Mouse (Mus musculus) liver, embryonic 13.5 days (tissue): ENCODE results near the gene Slc23a3. TPM values are rescaled to one million over a fixed set of nuclear protein-coding genes. Genes with fewer than 3 reads are reported as not detected.

ENCODE experiments used
- ATAC-seq: fragments of 200-750 bp; cut with Nextera tagmentation; 2 replicates; pipeline ENCODE4 v1.8.0; 2017; ENCODE audit warnings: low read depth, mild to moderate bottlenecking, moderate number of reproducible peaks, moderate library complexity
- DNase-seq: peaks from one replicate; pipeline ENCODE4 v3.0.0; 2022
- H3K27ac ChIP-seq: fragments of 300-500 bp; sonication (generic); 2 replicates; pipeline ENCODE4 v1.5.1; 2015; ENCODE audit warnings: moderate library complexity, mild to moderate bottlenecking, inconsistent platforms
- H3K27me3 ChIP-seq: fragments of 300-500 bp; sonication (generic); 2 replicates; pipeline ENCODE4 v1.6.1; 2015; ENCODE audit warnings: mild to moderate bottlenecking, inconsistent platforms
- H3K36me3 ChIP-seq: fragments of 300-500 bp; sonication (generic); 2 replicates; pipeline ENCODE4 v1.6.1; 2015; ENCODE audit warnings: mild to moderate bottlenecking, inconsistent platforms
- H3K4me1 ChIP-seq: fragments of 300-500 bp; sonication (generic); replicated peaks from 2 replicates; pipeline ENCODE4 v1.6.1; 2015; ENCODE audit warnings: inconsistent platforms
- H3K4me2 ChIP-seq: fragments of 300-500 bp; sonication (generic); 2 replicates; pipeline ENCODE4 v1.6.1; 2015; ENCODE audit warnings: inconsistent platforms, mild to moderate bottlenecking, moderate library complexity
- H3K4me3 ChIP-seq: fragments of 300-500 bp; sonication (generic); replicated peaks from 2 replicates; pipeline ENCODE4 v1.5.1; 2015; ENCODE audit warnings: mild to moderate bottlenecking, inconsistent platforms
- H3K9ac ChIP-seq: fragments of 300-500 bp; sonication (generic); 2 replicates; pipeline ENCODE4 v1.6.1; 2015; ENCODE audit warnings: mild to moderate bottlenecking, inconsistent platforms
- H3K9me3 ChIP-seq: fragments of 300-500 bp; sonication (generic); replicated peaks from 2 replicates; pipeline ENCODE4 v1.6.1; 2016; ENCODE audit warnings: inconsistent platforms
- WGBS: fragments of 180-500 bp; shearing (Covaris S2); methylation state at CpG from one replicate; pipeline ENCODE4 v1.1.7; 2015; ENCODE audit not compliant: insufficient replicate concordance; 5-methylcytosine and 5-hydroxymethylcytosine counted together
- polyA plus RNA-seq: library from polyadenylated mRNA; unstranded; fragments of >200 nt; fragmentation: Nextera tagmentation; extraction: Ambion mirVana; gene quantifications from 2 replicates; pipeline ENCODE4 v1.2.1, GENCODE M21; 2015

Slc23a3 gene
- polyA plus RNA-seq, 1 experiment from 2014 or later = 0.85 TPM

GRCm38 (mm10) chr1:75136730-75137129 lies 3.0 kb upstream of the Slc23a3 start:
- H3K27ac ChIP-seq = peak overlapping the region; percentile 100

GRCm38 (mm10) chr1:75136293-75136692 lies 2.6 kb upstream of the Slc23a3 start:
- Histone ChIP-seq H3K27me3 (no peaks in the 10 kb centered on the region), H3K4me3 (peak overlapping the region; percentile 95), H3K9me3 (no peaks in the 10 kb centered on the region), H3K27ac (peak overlapping the region; percentile 100), H3K36me3 (peaks cover 54% of the 10 kb centered on the region), H3K4me1 (peaks cover 84% of the 10 kb centered on the region), H3K9ac (peak overlapping the region; percentile 99), H3K4me2 (peak overlapping the region; percentile 93)
- ATAC-seq (peak; percentile 73), DNase-seq (no peak)
- 28% methylated on average over 6 of the region's 6 CpGs for WGBS

More at GRCm38 (mm10) chr1:75136730-75137129, 3.0 kb upstream of the Slc23a3 start:
- peak overlapping the region; percentile 95 for H3K4me3 ChIP-seq
- WGBS = 12% methylated on average over 3 of the region's 3 CpGs
- DNase-seq = peak; percentile 72
- H3K27me3 ChIP-seq = no peaks in the 10 kb centered on the region
- H3K36me3 ChIP-seq = peaks cover 54% of the 10 kb centered on the region
- peak overlapping the region; percentile 93 for H3K4me2 ChIP-seq
- peaks cover 84% of the 10 kb centered on the region for H3K4me1 ChIP-seq
- H3K9ac ChIP-seq = peak overlapping the region; percentile 99
- H3K9me3 ChIP-seq = no peaks in the 10 kb centered on the region
- peak; percentile 89 for ATAC-seq

GRCm38 (mm10) chr1:75128641-75129040 lies 5.0 kb downstream of the Slc23a3 start:
- no peak overlapping the region for H3K9ac ChIP-seq
- ATAC-seq = no peak

GRCm38 (mm10) chr1:75125418-75125817 lies 8.3 kb downstream of the Slc23a3 start:
- H3K27me3 ChIP-seq = no peaks in the 10 kb centered on the region
- ATAC-seq = no peak
- no peaks in the 10 kb centered on the region for H3K36me3 ChIP-seq
- DNase-seq = no peak
- no peaks in the 10 kb centered on the region for H3K9me3 ChIP-seq
- H3K4me3 ChIP-seq = peak overlapping the region; percentile 66
- H3K4me1 ChIP-seq = peaks cover 23% of the 10 kb centered on the region
- H3K27ac ChIP-seq = peak overlapping the region; percentile 97
- H3K9ac ChIP-seq = peak overlapping the region; percentile 75
- H3K4me2 ChIP-seq = peak overlapping the region; percentile 74
- 27% methylated on average over 5 of the region's 5 CpGs for WGBS

More at GRCm38 (mm10) chr1:75128641-75129040, 5.0 kb downstream of the Slc23a3 start:
- Histone ChIP-seq H3K27ac (no peak overlapping the region), H3K4me3 (no peak overlapping the region), H3K4me1 (peaks cover 33% of the 10 kb centered on the region), H3K9me3 (no peaks in the 10 kb centered on the region), H3K36me3 (no peaks in the 10 kb centered on the region), H3K4me2 (no peak overlapping the region), H3K27me3 (no peaks in the 10 kb centered on the region)
- DNase-seq = no peak
- WGBS = 65% methylated on average over 3 of the region's 3 CpGs

GRCm38 (mm10) chr1:75124346-75125321 lies 9.1 kb downstream of the Slc23a3 start, which contains the start of gene Nhej1:
Nhej1 (minus strand) TSS chr1:75125200.
- Histone ChIP-seq H3K4me1 (peaks cover 23% of the 10 kb centered on the region), H3K27ac (peak within 1 kb of the TSS; percentile 97), H3K4me3 (peak within 1 kb of the TSS; percentile 66), H3K27me3 (no peaks in the 10 kb centered on the region), H3K9ac (peak within 1 kb of the TSS; percentile 75), H3K4me2 (peak within 1 kb of the TSS; percentile 74), H3K36me3 (no peaks in the 10 kb centered on the region), H3K9me3 (no peaks in the 10 kb centered on the region)
- peak; percentile 93 for ATAC-seq
- 2% methylated on average over 56 of the region's 56 CpGs for WGBS
- DNase-seq = peak; percentile 93

GRCm38 (mm10) chr1:75122211-75122610 lies 11.5 kb downstream of the Slc23a3 start:
- no peak for DNase-seq
- H3K4me1 ChIP-seq = peaks cover 23% of the 10 kb centered on the region
- H3K27ac ChIP-seq = no peak overlapping the region
- H3K36me3 ChIP-seq = no peaks in the 10 kb centered on the region
- no peak for ATAC-seq
- H3K27me3 ChIP-seq = no peaks in the 10 kb centered on the region
- WGBS = 53% methylated on average over 3 of the region's 3 CpGs
- H3K4me3 ChIP-seq = no peak overlapping the region
- H3K9me3 ChIP-seq = no peaks in the 10 kb centered on the region
- H3K4me2 ChIP-seq = no peak overlapping the region
- H3K9ac ChIP-seq = no peak overlapping the region

Other genes starting within 250 kb of the Slc23a3 start
- gene Fev, start 248.5 kb downstream of the Slc23a3 start, polyA plus RNA-seq = 0.06 and 0.07 TPM in 2 replicates
- gene Cryba2, start 240.7 kb downstream of the Slc23a3 start, polyA plus RNA-seq = not detected in 2 replicates
- not detected in 2 replicates for gene Cfap65, start 198.3 kb downstream of the Slc23a3 start, polyA plus RNA-seq
- 1.3 and 1.6 TPM in 2 replicates for gene Ihh, start 182.2 kb downstream of the Slc23a3 start, polyA plus RNA-seq
- 5.5 and 6.4 TPM in 2 replicates for gene Nhej1, start 8.7 kb downstream of the Slc23a3 start, polyA plus RNA-seq
- 45.7 and 46.9 TPM in 2 replicates for gene Cnppd1, start 8.8 kb upstream of the Slc23a3 start, polyA plus RNA-seq
- 47.3 and 50.5 TPM in 2 replicates for gene Retreg2, start 8.9 kb upstream of the Slc23a3 start, polyA plus RNA-seq
- gene Zfand2b, start 34.8 kb upstream of the Slc23a3 start, polyA plus RNA-seq = 40.0 and 44.7 TPM in 2 replicates
- gene Abcb6, start 46.5 kb upstream of the Slc23a3 start, polyA plus RNA-seq = 69.9 and 77.9 TPM in 2 replicates
- 9.3 and 9.9 TPM in 2 replicates for gene Ankzf1, start 58.3 kb upstream of the Slc23a3 start, polyA plus RNA-seq
- 18.2 and 21.0 TPM in 2 replicates for gene Atg9a, start 58.3 kb upstream of the Slc23a3 start, polyA plus RNA-seq
- 3.8 and 5.0 TPM in 2 replicates for gene Glb1l, start 76.9 kb upstream of the Slc23a3 start, polyA plus RNA-seq
- gene Stk16, start 76.9 kb upstream of the Slc23a3 start, polyA plus RNA-seq = 90.7 and 90.8 TPM in 2 replicates
- 456 and 508 TPM in 2 replicates for gene Tuba4a, start 86.0 kb upstream of the Slc23a3 start, polyA plus RNA-seq
- gene A630095N17Rik, start 98.2 kb upstream of the Slc23a3 start, polyA plus RNA-seq = not detected in 2 replicates
- gene Dnajb2, start 102.5 kb upstream of the Slc23a3 start, polyA plus RNA-seq = 31.2 and 34.7 TPM in 2 replicates
- 0.17 and 0.24 TPM in 2 replicates for gene Ptprn, start 130.6 kb upstream of the Slc23a3 start, polyA plus RNA-seq
- not detected in 2 replicates for gene Resp18, start 144.5 kb upstream of the Slc23a3 start, polyA plus RNA-seq
- gene Dnpep, start 184.1 kb upstream of the Slc23a3 start, polyA plus RNA-seq = 53.1 and 58.0 TPM in 2 replicates
- 5.0 and 5.1 TPM in 2 replicates for gene Des, start 226.4 kb upstream of the Slc23a3 start, polyA plus RNA-seq
- 10.3 and 10.7 TPM in 2 replicates for gene Speg, start 241.4 kb upstream of the Slc23a3 start, polyA plus RNA-seq